Mouse (Mus musculus): ENCODE results near the gene Spp2. TPM values are rescaled to one million over a fixed set of nuclear protein-coding genes. Genes with fewer than 3 reads are reported as not detected.

Gene Spp2
- polyA plus RNA-seq (2015; fragmentation: Nextera tagmentation; extraction: Ambion mirVana), result 0.41 TPM in 1 of 2 replicates, not detected in the other

GRCm38 (mm10) chr1:88406807-88407198 lies at the start of gene Spp2:
Gene Spp2, plus strand, starts transcription at chr1:88406961.
- Histone ChIP-seq H3K4me2 (replicated peaks) (no peak within 1 kb of the TSS), H3K9me3 (no peaks in the 10 kb centered on the region), H3K27me3 (no peaks in the 10 kb centered on the region), H3K9ac (replicated peaks) (no peak within 1 kb of the TSS), H3K27ac (replicated peaks) (no peak within 1 kb of the TSS), H3K4me3 (no peak within 1 kb of the TSS), H3K4me1 (no peaks in the 10 kb centered on the region), H3K36me3 (no peaks in the 10 kb centered on the region)
- WGBS, result 69% methylated on average over 5 of the region's 5 CpGs
- ATAC-seq (replicated peaks), result no peak

- no peaks in the 10 kb centered on the region for H3K4me1 ChIP-seq
- 58% methylated on average over 6 of the region's 6 CpGs for WGBS
- ATAC-seq (replicated peaks), result peak; percentile 77
- H3K27me3 ChIP-seq, result no peaks in the 10 kb centered on the region
- H3K36me3 ChIP-seq, result no peaks in the 10 kb centered on the region
- H3K9ac ChIP-seq (replicated peaks), result no peak overlapping the region
- H3K27ac ChIP-seq (replicated peaks), result no peak overlapping the region
- H3K4me2 ChIP-seq (replicated peaks), result no peak overlapping the region
- no peak overlapping the region for H3K4me3 ChIP-seq
- no peaks in the 10 kb centered on the region for H3K9me3 ChIP-seq
Measured at GRCm38 (mm10) chr1:88357458-88358090, 49.2 kb upstream of the Spp2 start.

- Histone ChIP-seq H3K4me2 (replicated peaks) (no peak overlapping the region), H3K36me3 (no peaks in the 10 kb centered on the region), H3K9me3 (no peaks in the 10 kb centered on the region), H3K4me3 (no peak overlapping the region), H3K4me1 (no peaks in the 10 kb centered on the region), H3K27me3 (no peaks in the 10 kb centered on the region), H3K27ac (replicated peaks) (no peak overlapping the region), H3K9ac (replicated peaks) (no peak overlapping the region)
- WGBS, result 76% methylated on average over 7 of the region's 7 CpGs
- ATAC-seq (replicated peaks), result no peak
Measured at GRCm38 (mm10) chr1:88358102-88358654, 48.6 kb upstream of the Spp2 start.

GRCm38 (mm10) chr1:88361085-88361484 lies 45.7 kb upstream of the Spp2 start:
- no peak overlapping the region for H3K27ac ChIP-seq (replicated peaks)
- no peaks in the 10 kb centered on the region for H3K4me1 ChIP-seq
- no peaks in the 10 kb centered on the region for H3K9me3 ChIP-seq
- H3K9ac ChIP-seq (replicated peaks), result no peak overlapping the region
- H3K4me2 ChIP-seq (replicated peaks), result no peak overlapping the region
- H3K27me3 ChIP-seq, result no peaks in the 10 kb centered on the region
- 49% methylated on average over 4 of the region's 4 CpGs for WGBS
- no peak for ATAC-seq (replicated peaks)
- H3K4me3 ChIP-seq, result no peak overlapping the region
- H3K36me3 ChIP-seq, result no peaks in the 10 kb centered on the region

GRCm38 (mm10) chr1:88366881-88367644 lies 39.7 kb upstream of the Spp2 start:
- H3K27me3 ChIP-seq, result no peaks in the 10 kb centered on the region
- no peak for ATAC-seq (replicated peaks)
- H3K9me3 ChIP-seq, result no peaks in the 10 kb centered on the region
- H3K4me3 ChIP-seq, result no peak overlapping the region
- no peak overlapping the region for H3K27ac ChIP-seq (replicated peaks)
- no peak overlapping the region for H3K4me2 ChIP-seq (replicated peaks)
- H3K4me1 ChIP-seq, result no peaks in the 10 kb centered on the region
- no peak overlapping the region for H3K9ac ChIP-seq (replicated peaks)
- 82% methylated on average over 11 of the region's 11 CpGs for WGBS
- H3K36me3 ChIP-seq, result no peaks in the 10 kb centered on the region

GRCm38 (mm10) chr1:88378446-88378845 lies 28.3 kb upstream of the Spp2 start:
- no peaks in the 10 kb centered on the region for H3K4me1 ChIP-seq
- no peaks in the 10 kb centered on the region for H3K36me3 ChIP-seq
- no peak overlapping the region for H3K27ac ChIP-seq (replicated peaks)
- no peaks in the 10 kb centered on the region for H3K9me3 ChIP-seq
- WGBS, result 83% methylated on average over 1 of the region's 1 CpGs
- ATAC-seq (replicated peaks), result no peak
- H3K9ac ChIP-seq (replicated peaks), result no peak overlapping the region
- no peak overlapping the region for H3K4me3 ChIP-seq
- H3K27me3 ChIP-seq, result no peaks in the 10 kb centered on the region
- no peak overlapping the region for H3K4me2 ChIP-seq (replicated peaks)

- no peak overlapping the region for H3K4me2 ChIP-seq (replicated peaks)
- ATAC-seq (replicated peaks), result no peak
- no peaks in the 10 kb centered on the region for H3K27me3 ChIP-seq
- H3K36me3 ChIP-seq, result no peaks in the 10 kb centered on the region
- H3K4me3 ChIP-seq, result no peak overlapping the region
- no peaks in the 10 kb centered on the region for H3K9me3 ChIP-seq
- H3K27ac ChIP-seq (replicated peaks), result no peak overlapping the region
- no peaks in the 10 kb centered on the region for H3K4me1 ChIP-seq
- H3K9ac ChIP-seq (replicated peaks), result no peak overlapping the region
- 74% methylated on average over 4 of the region's 4 CpGs for WGBS
Measured at GRCm38 (mm10) chr1:88391632-88392031, 15.1 kb upstream of the Spp2 start.

- Histone ChIP-seq H3K27me3 (no peaks in the 10 kb centered on the region), H3K4me1 (no peaks in the 10 kb centered on the region), H3K9me3 (no peaks in the 10 kb centered on the region), H3K27ac (replicated peaks) (no peak overlapping the region), H3K9ac (replicated peaks) (no peak overlapping the region), H3K4me3 (no peak overlapping the region), H3K36me3 (no peaks in the 10 kb centered on the region), H3K4me2 (replicated peaks) (no peak overlapping the region)
- no peak for ATAC-seq (replicated peaks)
- 85% methylated on average over 5 of the region's 5 CpGs for WGBS
Measured at GRCm38 (mm10) chr1:88393321-88393720, 13.4 kb upstream of the Spp2 start.

GRCm38 (mm10) chr1:88403378-88403777 lies 3.4 kb upstream of the Spp2 start:
- Histone ChIP-seq H3K4me1 (no peaks in the 10 kb centered on the region), H3K9ac (replicated peaks) (no peak overlapping the region), H3K9me3 (no peaks in the 10 kb centered on the region), H3K36me3 (no peaks in the 10 kb centered on the region), H3K4me2 (replicated peaks) (no peak overlapping the region), H3K27me3 (no peaks in the 10 kb centered on the region), H3K27ac (replicated peaks) (no peak overlapping the region), H3K4me3 (no peak overlapping the region)
- WGBS, result 83% methylated on average over 3 of the region's 3 CpGs
- ATAC-seq (replicated peaks), result no peak

- H3K27ac ChIP-seq (replicated peaks), result no peak overlapping the region
- H3K27me3 ChIP-seq, result no peaks in the 10 kb centered on the region
- no peaks in the 10 kb centered on the region for H3K9me3 ChIP-seq
- no peaks in the 10 kb centered on the region for H3K4me1 ChIP-seq
- H3K9ac ChIP-seq (replicated peaks), result no peak overlapping the region
- H3K4me3 ChIP-seq, result no peak overlapping the region
- no peak overlapping the region for H3K4me2 ChIP-seq (replicated peaks)
- no peaks in the 10 kb centered on the region for H3K36me3 ChIP-seq
- WGBS, result 40% methylated on average over 12 of the region's 12 CpGs
- ATAC-seq (replicated peaks), result no peak
Measured at GRCm38 (mm10) chr1:88406078-88406806, 519 bp upstream of the Spp2 start.

- WGBS, result 88% methylated on average over 4 of the region's 4 CpGs
- no peak for ATAC-seq (replicated peaks)
- Histone ChIP-seq H3K4me1 (peaks cover 4% of the 10 kb centered on the region; the same call in 1 of the 2 replicates), H3K27me3 (no peaks in the 10 kb centered on the region), H3K4me2 (replicated peaks) (no peak overlapping the region), H3K9me3 (no peaks in the 10 kb centered on the region), H3K27ac (replicated peaks) (no peak overlapping the region), H3K4me3 (no peak overlapping the region), H3K36me3 (no peaks in the 10 kb centered on the region), H3K9ac (replicated peaks) (no peak overlapping the region)
Measured at GRCm38 (mm10) chr1:88408340-88408739, 1.6 kb downstream of the Spp2 start.

- no peaks in the 10 kb centered on the region for H3K9me3 ChIP-seq
- H3K36me3 ChIP-seq, result no peaks in the 10 kb centered on the region
- H3K4me3 ChIP-seq, result no peak overlapping the region
- peaks cover 4% of the 10 kb centered on the region; the same call in 1 of the 2 replicates for H3K4me1 ChIP-seq
- 23% methylated on average over 5 of the region's 5 CpGs for WGBS
- no peak overlapping the region for H3K9ac ChIP-seq (replicated peaks)
- ATAC-seq (replicated peaks), result no peak
- H3K27me3 ChIP-seq, result no peaks in the 10 kb centered on the region
- H3K4me2 ChIP-seq (replicated peaks), result no peak overlapping the region
- H3K27ac ChIP-seq (replicated peaks), result peak overlapping the region; percentile 48; the same call in 1 of the 2 replicates
Measured at GRCm38 (mm10) chr1:88412013-88412412, 5.3 kb downstream of the Spp2 start.
